Mouse (Mus musculus) G1E (cell line): Measurements from ENCODE around the gene Dmgdh.

Experiments
- CTCF ChIP-seq: IDR thresholded peaks from 2 replicates; pipeline ENCODE4 v1.5.1; 2012; ENCODE audit warnings: low read depth, low read length, inconsistent platforms, mixed read lengths
- GATA1 ChIP-seq: IDR thresholded peaks from 2 replicates; pipeline ENCODE4 v1.6.1; 2012; ENCODE audit warnings: borderline replicate concordance, low read length, inconsistent platforms, mixed read lengths
- TAL1 ChIP-seq: conservative IDR thresholded peaks from 2 replicates; pipeline ENCODE4 v1.6.1; 2012; ENCODE audit warnings: low read depth, low read length, inconsistent platforms, mixed read lengths

DNA sequence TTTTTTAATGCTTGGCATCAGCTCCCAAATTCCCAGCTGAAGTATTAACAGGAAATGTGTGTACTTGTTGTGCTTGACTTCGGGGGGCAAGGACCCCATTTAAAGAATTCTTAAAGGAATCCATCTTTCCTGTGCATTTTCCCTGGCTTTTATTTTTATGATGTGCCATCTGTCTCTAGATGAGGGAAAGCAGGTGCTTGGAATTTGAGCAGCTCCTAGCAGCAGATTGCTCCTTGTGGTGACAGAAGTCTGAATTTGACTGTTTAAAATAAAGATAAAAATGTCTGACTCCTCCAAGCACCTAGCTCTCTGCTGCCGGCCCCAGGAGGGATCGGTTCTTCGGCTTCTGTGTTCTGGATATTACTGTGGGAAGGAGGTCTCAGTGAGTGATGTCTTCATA is 47.7 kb downstream of the Dmgdh start:
- TF ChIP-seq CTCF (no peak), GATA1 (no peak), TAL1 (no peak)
